Mouse (Mus musculus): Measurements from ENCODE around the gene Fras1.
A peak's percentile ranks its signal among the peaks of the same experiment; 100 is the strongest.

The Fras1 gene

DNA sequence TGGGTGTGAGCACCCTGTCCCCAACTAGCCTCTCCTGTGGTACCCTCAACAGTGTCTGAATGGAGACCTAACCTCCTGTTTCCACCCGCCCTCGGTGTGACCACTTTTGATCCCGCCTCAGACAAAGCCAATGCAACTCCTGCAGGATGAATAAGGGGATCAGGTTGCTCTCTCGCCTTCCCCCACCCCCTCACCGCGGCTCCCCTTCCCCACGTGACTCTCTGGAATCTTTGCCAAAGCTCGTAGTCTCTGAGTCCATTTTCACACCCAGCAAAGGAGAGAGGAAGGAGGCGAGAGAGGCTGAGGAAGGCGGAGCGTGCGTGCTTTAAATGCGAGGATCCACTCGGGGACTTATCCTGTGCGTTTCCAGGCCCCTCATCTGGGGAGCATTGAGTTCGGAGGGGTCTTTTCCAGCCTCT lies at the start of gene Fras1:
TSS of gene Fras1 (plus strand) at position 389 of the 419 bp plus-strand sequence.
- no peak for DNase-seq (ENCODE audit: low spot score in 2 of 2)

- no peak for DNase-seq (ENCODE audit: low spot score in 2 of 2)
Observed at GRCm38 (mm10) chr5:96331048-96331737, 42.6 kb upstream of the Fras1 start.

DNA sequence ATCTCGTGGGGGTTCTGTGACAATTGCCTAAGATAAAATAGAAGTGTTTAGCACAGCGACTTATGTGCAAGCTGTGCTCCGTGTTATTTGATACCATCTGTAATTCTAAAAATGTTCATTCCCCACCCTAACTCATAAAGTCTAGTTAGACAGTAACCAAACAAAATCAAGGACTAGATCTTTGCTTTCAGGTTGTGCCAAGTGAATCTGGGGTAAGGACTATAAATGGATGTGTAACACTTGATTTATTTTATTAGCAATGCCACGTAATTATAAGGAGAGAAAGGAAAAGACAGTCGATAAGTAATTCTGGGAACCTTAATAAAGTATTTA lies 42.1 kb upstream of the Fras1 start:
- no peak for DNase-seq (ENCODE audit: low spot score in 2 of 2)

DNA sequence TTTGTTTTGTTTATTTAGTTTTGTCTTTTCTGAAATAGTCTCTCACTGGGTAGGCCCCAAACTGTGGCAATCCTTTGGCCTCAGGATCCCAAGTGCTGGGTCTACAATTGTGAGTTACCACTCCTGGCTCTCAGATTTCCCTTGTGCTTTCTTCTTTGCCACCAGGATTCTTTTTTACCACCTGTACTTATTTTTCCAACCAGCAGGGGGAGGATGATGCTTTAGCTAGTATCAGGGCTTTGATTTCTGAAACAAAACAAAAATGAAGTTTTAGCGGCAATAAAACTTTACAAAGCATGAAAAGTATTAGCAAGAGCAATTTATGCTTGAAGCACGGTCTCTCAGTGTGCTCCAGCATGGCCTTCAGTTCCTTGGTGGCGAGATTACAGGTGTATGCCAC lies 39.8 kb upstream of the Fras1 start:
- no peak for DNase-seq (ENCODE audit: low spot score in 2 of 2)

DNA sequence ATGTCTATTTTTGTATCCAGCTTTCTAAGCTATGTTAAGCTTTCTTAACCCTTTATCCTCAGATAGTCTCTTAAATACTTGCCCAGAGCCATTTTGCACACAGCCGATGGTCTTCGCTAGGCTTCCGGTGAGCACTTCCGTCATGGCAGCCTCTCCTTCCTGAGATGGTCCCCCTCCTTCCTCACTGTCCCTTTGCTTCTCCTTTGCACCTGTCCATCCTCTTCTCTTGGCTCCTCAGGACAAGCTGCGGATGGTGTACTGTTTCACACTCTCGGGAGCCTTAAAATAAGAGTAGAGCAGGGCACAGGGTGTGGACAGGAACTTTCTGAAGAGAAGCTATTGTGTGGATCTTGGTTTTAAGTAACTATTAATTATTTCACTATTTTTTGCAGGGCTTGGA lies 33.2 kb upstream of the Fras1 start:
- no peak for DNase-seq (ENCODE audit: low spot score in 2 of 2)

- no peak for DNase-seq (ENCODE audit: low spot score in 2 of 2)
Observed at GRCm38 (mm10) chr5:96344983-96345382, 28.8 kb upstream of the Fras1 start.

DNA sequence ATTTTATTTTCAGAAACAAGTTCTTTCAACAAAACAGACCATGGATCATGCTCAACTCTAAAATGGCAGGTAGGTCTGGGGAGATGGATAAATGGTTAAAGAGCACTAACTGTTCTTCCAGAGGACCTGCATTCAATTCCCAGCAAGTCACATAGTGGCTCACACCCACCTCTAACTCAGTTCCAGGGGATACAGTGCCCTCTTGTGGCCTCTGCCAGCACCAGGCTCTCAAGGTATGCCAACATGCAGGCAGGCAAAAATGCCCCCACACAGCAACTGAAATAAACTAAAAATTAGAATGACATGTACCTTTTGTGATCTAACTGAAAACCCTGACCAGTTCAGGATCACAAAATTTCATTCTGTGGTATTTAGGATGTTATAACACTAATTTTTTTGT lies 21.8 kb upstream of the Fras1 start:
- DNase-seq (ENCODE audit: low spot score in 2 of 2) = peak in 1 of 2 experiments; percentile 11

- no peak for DNase-seq (ENCODE audit: low spot score in 2 of 2)
Observed at GRCm38 (mm10) chr5:96363950-96364349, 9.8 kb upstream of the Fras1 start.

DNA sequence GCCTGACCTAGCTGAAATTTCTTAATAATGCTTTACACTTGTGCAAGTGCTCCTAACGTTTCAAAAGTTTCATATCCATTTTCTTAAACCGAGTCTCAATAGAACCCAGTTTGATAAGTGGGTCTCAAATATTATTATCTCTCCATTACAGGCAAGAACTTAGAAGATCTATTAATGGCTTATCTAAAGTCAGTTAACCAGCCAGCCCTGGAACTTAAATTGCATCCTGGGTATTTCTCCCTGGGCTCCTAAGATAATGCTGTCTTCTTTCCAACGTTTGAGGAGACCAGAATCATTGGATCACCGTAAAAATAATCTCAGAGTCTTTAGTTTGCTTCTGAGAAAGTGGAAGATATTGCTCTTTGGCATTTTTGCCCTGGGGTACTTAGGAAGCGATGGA lies 8.2 kb upstream of the Fras1 start:
- DNase-seq (ENCODE audit: low spot score in 2 of 2) = no peak

DNA sequence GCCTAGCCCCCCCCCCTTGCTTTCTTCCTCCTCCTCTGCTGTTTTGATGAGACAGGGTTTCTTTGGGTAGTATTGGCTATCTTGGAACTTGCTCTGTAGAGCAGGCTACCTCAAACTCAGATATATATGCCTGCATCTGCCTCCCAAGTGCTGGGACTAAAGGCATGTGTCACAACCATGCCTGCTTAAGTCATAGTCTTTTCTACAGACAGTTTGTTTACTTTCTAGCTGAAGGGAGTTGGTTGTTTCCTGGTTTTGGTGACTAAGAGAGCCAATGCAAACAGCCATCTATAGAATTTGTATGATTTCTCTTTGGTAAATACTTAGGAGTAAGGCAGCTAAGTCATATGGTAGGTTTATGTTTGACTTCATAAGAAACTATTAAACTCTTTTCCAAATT lies 6.5 kb upstream of the Fras1 start:
- DNase-seq (ENCODE audit: low spot score in 2 of 2) = no peak

DNA sequence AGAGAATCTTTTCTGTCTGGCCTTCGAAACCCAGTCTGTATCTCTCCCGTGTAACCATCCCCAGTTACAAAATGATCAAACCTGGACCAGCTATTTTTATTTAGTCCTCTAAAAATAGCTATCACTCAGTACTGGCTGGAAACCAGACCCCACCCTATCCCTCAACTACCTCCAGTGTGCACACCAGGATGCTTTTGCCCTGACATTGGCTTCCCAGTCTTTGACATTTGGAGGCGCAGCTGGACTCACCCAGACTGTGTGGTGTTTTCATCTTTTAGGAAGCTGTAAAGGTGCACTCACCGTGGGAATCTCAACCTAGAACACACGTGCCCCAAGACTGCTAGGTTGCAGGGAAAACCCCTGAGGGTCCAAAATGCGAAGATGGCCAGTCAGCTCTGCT lies 649 bp upstream of the Fras1 start:
- no peak for DNase-seq (ENCODE audit: low spot score in 2 of 2)

GRCm38 (mm10) chr5:96373986-96374901 lies 489 bp downstream of the Fras1 start:
- DNase-seq (ENCODE audit: low spot score in 2 of 2) = peak in 1 of 2 experiments; percentile 18

GRCm38 (mm10) chr5:96375391-96375831 lies 1.7 kb downstream of the Fras1 start:
- no peak for DNase-seq (ENCODE audit: low spot score in 2 of 2)

DNA sequence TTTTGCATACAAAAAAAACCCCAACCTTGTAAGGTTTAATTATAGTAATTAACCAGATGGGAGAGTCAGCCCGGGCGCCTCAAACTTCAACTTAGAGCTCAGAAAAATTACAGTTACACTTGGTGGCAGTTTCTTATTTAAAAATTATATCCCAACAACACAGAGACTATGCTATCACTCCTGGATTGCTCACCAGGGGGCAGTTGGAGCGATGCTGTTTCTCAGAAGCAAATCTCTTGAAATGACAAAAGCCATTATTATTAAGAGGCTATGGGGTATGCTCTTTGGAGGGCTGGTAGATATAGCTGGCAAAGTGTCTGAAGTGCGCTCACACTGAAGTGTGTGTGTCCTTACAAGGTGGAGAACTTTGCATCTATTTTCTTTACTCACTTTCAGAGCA lies 2.5 kb downstream of the Fras1 start:
- no peak for DNase-seq (ENCODE audit: low spot score in 2 of 2)

GRCm38 (mm10) chr5:96386138-96386933 lies 12.6 kb downstream of the Fras1 start:
- no peak for DNase-seq (ENCODE audit: low spot score in 2 of 2)

DNA sequence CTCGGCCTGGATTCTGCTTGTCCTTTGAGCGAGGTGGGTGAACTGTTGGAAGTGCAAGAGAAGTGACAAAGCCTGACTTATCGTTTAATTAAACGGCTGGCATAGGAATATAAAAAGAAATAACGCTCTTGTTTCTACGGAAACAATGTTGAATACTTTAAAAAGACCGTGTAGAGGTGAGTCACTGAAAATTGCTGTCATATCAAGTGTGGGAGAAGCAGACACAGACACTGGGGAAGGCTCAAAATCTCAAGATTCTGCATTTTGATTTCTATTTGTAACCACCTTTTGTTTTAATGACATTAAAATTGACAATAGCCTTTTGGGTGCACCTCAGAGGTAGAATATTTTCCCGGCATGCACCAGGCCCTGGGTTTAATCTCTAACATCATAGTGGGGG lies 14.6 kb downstream of the Fras1 start:
- no peak for DNase-seq (ENCODE audit: low spot score in 2 of 2)

DNA sequence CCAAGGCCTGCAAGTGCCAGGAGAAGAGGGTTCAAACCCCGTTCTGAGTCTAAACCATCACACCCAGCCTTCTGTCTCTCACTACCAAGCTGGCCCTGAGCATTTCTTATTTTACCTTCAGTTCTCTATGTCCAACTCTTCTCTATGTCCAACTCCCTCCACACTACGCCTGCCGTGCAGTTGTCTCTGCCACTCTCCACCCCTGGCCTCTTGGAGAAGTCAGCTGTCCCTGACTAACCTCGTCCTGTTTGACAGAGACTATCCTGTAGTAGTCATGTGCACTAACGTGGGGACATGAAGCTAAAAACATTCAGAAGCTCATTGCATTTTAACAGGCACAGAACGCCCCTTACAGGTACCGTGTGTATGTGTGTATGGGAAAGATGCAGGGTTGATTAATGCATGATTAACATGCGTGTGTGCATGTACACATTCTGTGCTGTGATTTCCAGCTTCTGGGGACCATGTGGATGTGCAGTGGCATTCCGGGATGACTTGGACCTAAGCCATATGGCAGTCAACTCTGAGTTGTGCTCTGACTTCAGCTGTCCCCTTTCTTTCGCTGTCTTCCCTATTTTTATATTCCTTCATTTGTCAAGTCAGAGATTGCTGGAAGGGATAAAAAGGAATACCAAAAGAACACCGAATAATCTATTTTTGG lies 16.3 kb downstream of the Fras1 start:
- DNase-seq (ENCODE audit: low spot score in 2 of 2) = no peak

DNA sequence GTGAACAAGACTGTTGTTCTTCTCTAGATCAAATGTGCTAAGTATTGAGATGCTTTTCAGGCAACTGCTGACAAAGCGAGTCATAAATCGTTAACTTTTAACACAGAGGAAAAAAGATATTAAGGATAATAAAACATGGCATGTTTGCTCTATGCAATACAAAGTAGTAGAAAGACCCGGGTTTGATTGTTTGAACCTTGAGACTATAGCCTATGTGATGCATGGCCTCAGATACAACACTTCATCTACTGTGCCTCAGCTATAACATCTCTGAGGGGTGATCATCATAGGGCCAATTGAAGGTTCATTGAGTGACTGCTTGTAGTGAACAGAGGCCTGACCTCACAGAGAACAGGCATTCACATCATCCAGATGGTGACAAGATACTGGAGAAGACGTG lies 17.3 kb downstream of the Fras1 start:
- DNase-seq (ENCODE audit: low spot score in 2 of 2) = no peak

DNA sequence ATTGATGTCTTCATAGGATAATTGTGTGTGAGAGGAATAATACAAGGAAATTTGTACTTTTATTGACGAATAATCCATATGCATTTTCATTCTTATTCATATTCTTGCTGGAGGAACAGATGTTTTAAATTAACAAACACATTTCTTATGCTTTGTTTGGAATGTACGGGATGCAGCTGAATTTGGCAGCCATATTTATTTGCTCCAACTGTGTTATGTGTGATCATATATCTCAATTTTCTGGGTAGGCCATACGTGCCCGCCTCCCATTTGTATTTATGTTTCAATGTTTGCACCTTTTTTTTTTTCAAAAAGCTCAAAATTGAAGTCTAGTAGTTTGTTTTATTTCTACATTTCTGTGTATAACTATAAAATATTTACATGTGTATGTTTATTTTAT lies 21.2 kb downstream of the Fras1 start:
- DNase-seq (ENCODE audit: low spot score in 2 of 2) = no peak

DNA sequence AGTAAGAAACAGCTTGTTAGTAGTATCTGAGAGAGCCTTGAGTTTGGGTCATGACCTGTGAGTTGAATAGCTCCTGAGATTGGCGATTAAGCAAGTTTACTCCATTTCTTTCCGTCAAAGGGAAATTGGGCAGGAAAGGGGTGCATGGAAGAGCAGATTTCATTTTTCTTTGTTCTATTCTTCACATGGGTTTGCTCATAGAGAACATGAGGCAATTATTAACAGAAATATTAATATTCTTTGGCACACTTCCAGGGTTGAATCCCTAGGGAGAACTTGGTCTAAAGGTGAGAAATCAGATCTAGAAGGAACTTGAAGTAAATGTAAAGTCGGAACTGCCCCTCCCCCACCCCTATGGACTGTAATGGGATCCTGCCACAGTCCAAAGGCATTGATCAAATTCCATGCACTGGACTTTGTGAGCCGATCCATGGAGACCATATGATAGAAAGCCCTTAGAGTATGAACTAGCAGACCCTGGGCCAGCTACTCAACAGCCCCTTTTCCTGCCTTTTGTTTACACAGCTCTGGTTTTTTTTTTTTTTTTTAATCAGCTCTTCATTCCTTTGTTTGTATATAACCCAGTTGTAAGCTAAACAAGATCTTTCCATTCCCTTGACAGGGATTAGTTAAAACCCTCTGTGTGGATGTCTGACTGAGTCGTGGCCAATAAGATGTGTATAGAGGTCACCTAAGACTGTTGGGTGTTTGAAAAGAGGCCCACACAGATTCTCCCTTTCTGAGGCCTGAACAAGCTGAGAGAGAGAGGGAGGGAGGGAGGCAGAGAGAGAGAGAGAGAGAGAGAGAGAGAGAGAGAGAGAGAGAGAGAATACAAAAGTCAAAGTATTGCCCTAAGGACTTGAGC lies 22.3 kb downstream of the Fras1 start:
- no peak for DNase-seq (ENCODE audit: low spot score in 2 of 2)

DNA sequence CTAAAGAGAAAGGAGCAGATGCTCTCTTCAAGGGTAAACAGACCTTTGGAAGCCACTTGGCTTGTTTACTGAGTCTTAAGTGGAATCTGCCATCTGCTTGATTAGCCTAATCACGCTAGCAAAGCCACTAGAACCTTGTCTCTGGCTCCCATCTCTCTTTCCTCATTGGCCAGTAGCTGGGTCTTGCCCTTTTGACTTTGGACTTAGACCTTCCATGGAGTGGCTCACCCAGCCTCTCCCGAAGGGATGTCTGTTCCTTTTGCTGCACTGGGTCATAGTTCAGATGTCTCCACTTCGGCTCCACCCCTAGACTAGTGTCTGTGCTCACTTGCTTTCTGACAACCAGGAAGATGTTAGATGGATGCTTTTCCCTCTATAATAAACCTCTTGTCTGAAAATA lies 28.8 kb downstream of the Fras1 start:
- no peak for DNase-seq (ENCODE audit: low spot score in 2 of 2)
